Mouse (Mus musculus) brain, embryonic 14.5 days (tissue): ENCODE results near the gene Elovl1.

ENCODE experiments used
- CTCF ChIP-seq: fragments of 200-500 bp; IDR thresholded peaks from 2 replicates; pipeline ENCODE4 v1.5.1; 2012; ENCODE audit warnings: inconsistent platforms, mild to moderate bottlenecking, moderate library complexity, borderline replicate concordance; ENCODE audit not compliant: insufficient read depth, insufficient read length; ENCODE audit errors: extremely low read depth
- POLR2A ChIP-seq: fragments of 200-500 bp; IDR thresholded peaks from 2 replicates; pipeline ENCODE4 v1.6.1; 2012; ENCODE audit warnings: mild to moderate bottlenecking, inconsistent platforms, borderline replicate concordance; ENCODE audit not compliant: poor library complexity, insufficient read depth, insufficient read length, severe bottlenecking; ENCODE audit errors: extremely low read depth

GRCm38 (mm10) chr4:118396433-118396832, 31.5 kb upstream of the Elovl1 start:
- no peak for TF ChIP-seq CTCF
- TF ChIP-seq POLR2A, result no peak
